Mouse (Mus musculus) myocyte (in vitro differentiated cells): ENCODE data around the gene Cebpe.

Experiments used
- E2F4 ChIP-seq: IDR thresholded peaks from one replicate; pipeline ENCODE4 v1.6.1; 2011; ENCODE audit warnings: mild to moderate bottlenecking, control low read depth, moderate library complexity; ENCODE audit not compliant: insufficient read depth
- MAX ChIP-seq: IDR thresholded peaks from one replicate; pipeline ENCODE4 v1.6.1; 2011; ENCODE audit warnings: low read depth, mild to moderate bottlenecking, control low read depth
- POLR2A ChIP-seq: IDR thresholded peaks from one replicate; pipeline ENCODE4 v1.6.1; 2011; ENCODE audit warnings: low read depth, mild to moderate bottlenecking, control low read depth, moderate library complexity; ENCODE audit not compliant: insufficient read length
- POLR2AphosphoS2 ChIP-seq: IDR thresholded peaks from one replicate; pipeline ENCODE4 v1.6.1; 2011; ENCODE audit warnings: low read depth, control low read depth; ENCODE audit not compliant: insufficient read length
- SRF ChIP-seq: IDR thresholded peaks from one replicate; pipeline ENCODE4 v1.6.1; 2011; ENCODE audit warnings: low read depth; ENCODE audit not compliant: control insufficient read depth, insufficient read length
- TCF12 ChIP-seq: IDR thresholded peaks from one replicate; pipeline ENCODE4 v1.6.1; 2011; ENCODE audit warnings: mild to moderate bottlenecking, control low read depth; ENCODE audit not compliant: poor library complexity, insufficient read depth, severe bottlenecking
- USF1 ChIP-seq: IDR thresholded peaks from one replicate; pipeline ENCODE4 v1.6.1; 2011; ENCODE audit warnings: low read depth, mild to moderate bottlenecking, control low read depth, moderate library complexity

DNA sequence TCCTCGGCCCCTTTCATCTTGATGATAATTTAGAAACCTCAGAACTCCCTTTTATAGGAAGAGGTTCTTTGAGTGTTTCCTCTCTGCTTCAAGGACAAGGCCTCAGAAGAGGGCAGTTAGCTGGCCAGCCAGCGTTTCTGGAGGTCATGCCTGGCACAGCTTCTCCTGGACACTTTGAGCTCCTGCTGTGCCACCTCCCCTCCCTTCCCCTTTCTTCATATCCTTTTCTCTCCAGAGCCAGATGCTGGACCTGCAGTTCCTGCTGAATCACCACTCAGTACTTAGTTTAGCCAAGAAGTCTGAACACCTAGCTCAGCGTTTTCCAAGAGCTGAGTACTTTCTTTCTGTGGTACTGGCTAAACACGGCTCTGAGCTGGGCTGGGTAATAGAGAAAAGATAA is 37.3 kb upstream of the Cebpe start:
- no peak for TF ChIP-seq POLR2A
- no peak for TF ChIP-seq POLR2AphosphoS2
- TF ChIP-seq TCF12, result no peak
- TF ChIP-seq USF1, result no peak
- TF ChIP-seq E2F4, result no peak
- no peak for TF ChIP-seq MAX
- no peak for TF ChIP-seq SRF
